Mouse (Mus musculus) lung, embryonic 16.5 days (tissue): ENCODE data around the gene Dram2. TPM values are rescaled to one million over a fixed set of nuclear protein-coding genes. Genes with fewer than 3 reads are reported as not detected.

Experiments used
- ATAC-seq: fragments of 200-750 bp; cut with Nextera tagmentation; 2 replicates; pipeline ENCODE4 v1.8.0; 2017; ENCODE audit warnings: low read depth, mild to moderate bottlenecking, moderate library complexity
- H3K27ac ChIP-seq: fragments of 300-500 bp; sonication (generic); 2 replicates; pipeline ENCODE4 v1.5.1; 2014; ENCODE audit warnings: mild to moderate bottlenecking, control low read depth, low read length
- H3K27me3 ChIP-seq: fragments of 300-500 bp; sonication (generic); 2 replicates; pipeline ENCODE4 v1.6.1; 2014; ENCODE audit warnings: low read depth, low read length, mixed read lengths; ENCODE audit not compliant: control insufficient read depth, insufficient read depth
- H3K36me3 ChIP-seq: fragments of 300-500 bp; sonication (generic); 2 replicates; pipeline ENCODE4 v1.6.1; 2014; ENCODE audit warnings: low read length; ENCODE audit not compliant: control insufficient read depth, insufficient read depth
- H3K4me1 ChIP-seq: fragments of 300-500 bp; sonication (generic); replicated peaks from 2 replicates; pipeline ENCODE4 v1.6.1; 2014; ENCODE audit warnings: low read length, mixed read lengths; ENCODE audit not compliant: control insufficient read depth, insufficient read depth
- H3K4me2 ChIP-seq: fragments of 300-500 bp; sonication (generic); 2 replicates; pipeline ENCODE4 v1.6.1; 2014; ENCODE audit warnings: low read depth, low read length, control low read depth
- H3K4me3 ChIP-seq: fragments of 300-500 bp; sonication (generic); 2 replicates; pipeline ENCODE4 v1.5.1; 2014; ENCODE audit warnings: mild to moderate bottlenecking, low read length, control low read depth
- H3K9ac ChIP-seq: fragments of 300-500 bp; sonication (generic); 2 replicates; pipeline ENCODE4 v1.6.1; 2014; ENCODE audit warnings: low read length, control low read depth
- H3K9me3 ChIP-seq: fragments of 300-500 bp; sonication (generic); 2 replicates; pipeline ENCODE4 v1.6.1; 2016; ENCODE audit warnings: low read length; ENCODE audit not compliant: control insufficient read depth
- WGBS: fragments of 180-500 bp; shearing (Covaris S2); extraction: QIAGEN DNeasy Blood & Tissue Kit; methylation state at CpG from one replicate; pipeline ENCODE4 v1.1.7; 2014; 5-methylcytosine and 5-hydroxymethylcytosine counted together
- polyA plus RNA-seq: library from polyadenylated mRNA; unstranded; fragments of >200 nt; fragmentation: Nextera tagmentation; extraction: Ambion mirVana; gene quantifications from 2 replicates; pipeline ENCODE4 v1.2.1, GENCODE M21; 2015

The Dram2 gene
- 91.8 and 98.3 TPM in 2 replicates for polyA plus RNA-seq

- peak within 1 kb of the TSS; percentile 93 for H3K9ac ChIP-seq
- peaks cover 18% of the 10 kb centered on the region for H3K4me1 ChIP-seq
- no peaks in the 10 kb centered on the region for H3K9me3 ChIP-seq
- peak within 1 kb of the TSS; percentile 76 for H3K4me2 ChIP-seq
- no peaks in the 10 kb centered on the region for H3K36me3 ChIP-seq
- under 1% methylated on average over 49 of the region's 63 CpGs for WGBS
- no peaks in the 10 kb centered on the region for H3K27me3 ChIP-seq
- peak within 1 kb of the TSS; percentile 87 for H3K4me3 ChIP-seq
- H3K27ac ChIP-seq: peak within 1 kb of the TSS; percentile 99
- ATAC-seq: peak; percentile 97
Observed at GRCm38 (mm10) chr3:106547171-106547923, at the start of gene Dram2, which contains the start of gene Cept1. Gene Dram2, plus strand, starts transcription at chr3:106547798. Gene Cept1, minus strand, starts transcription at chr3:106547802.

- H3K9ac ChIP-seq: no peak overlapping the region
- no peak overlapping the region for H3K27ac ChIP-seq
- no peak for ATAC-seq
- peaks cover 10% of the 10 kb centered on the region for H3K36me3 ChIP-seq
- no peaks in the 10 kb centered on the region for H3K9me3 ChIP-seq
- H3K4me1 ChIP-seq: peaks cover 5% of the 10 kb centered on the region; the same call in 1 of the 2 replicates
- H3K4me2 ChIP-seq: no peak overlapping the region
- H3K27me3 ChIP-seq: no peaks in the 10 kb centered on the region
- H3K4me3 ChIP-seq: no peak overlapping the region
- WGBS: 69% methylated on average over 2 of the region's 2 CpGs
Observed at GRCm38 (mm10) chr3:106500510-106500909, 47.1 kb upstream of the Dram2 start.

- 87% methylated on average over 2 of the region's 2 CpGs for WGBS
- Histone ChIP-seq H3K27ac (no peak overlapping the region), H3K27me3 (no peaks in the 10 kb centered on the region), H3K9ac (no peak overlapping the region), H3K4me3 (no peak overlapping the region), H3K4me2 (no peak overlapping the region), H3K4me1 (no peaks in the 10 kb centered on the region), H3K36me3 (peaks cover 10% of the 10 kb centered on the region), H3K9me3 (no peaks in the 10 kb centered on the region)
- ATAC-seq: no peak
Observed at GRCm38 (mm10) chr3:106502892-106503291, 44.7 kb upstream of the Dram2 start.

GRCm38 (mm10) chr3:106510669-106511068 lies 36.9 kb upstream of the Dram2 start:
- H3K9ac ChIP-seq: no peak overlapping the region
- H3K9me3 ChIP-seq: no peaks in the 10 kb centered on the region
- WGBS: 86% methylated on average over 1 of the region's 1 CpGs

GRCm38 (mm10) chr3:106515016-106515415 lies 32.6 kb upstream of the Dram2 start:
- no peak for ATAC-seq
- Histone ChIP-seq H3K4me1 (no peaks in the 10 kb centered on the region), H3K36me3 (no peaks in the 10 kb centered on the region), H3K4me2 (no peak overlapping the region), H3K27ac (no peak overlapping the region), H3K4me3 (no peak overlapping the region), H3K27me3 (no peaks in the 10 kb centered on the region), H3K9me3 (no peaks in the 10 kb centered on the region), H3K9ac (no peak overlapping the region)
- WGBS: 82% methylated on average over 6 of the region's 6 CpGs

More at GRCm38 (mm10) chr3:106510669-106511068, 36.9 kb upstream of the Dram2 start:
- ATAC-seq: no peak
- Histone ChIP-seq H3K27me3 (no peaks in the 10 kb centered on the region), H3K4me1 (no peaks in the 10 kb centered on the region), H3K36me3 (no peaks in the 10 kb centered on the region), H3K4me2 (no peak overlapping the region), H3K4me3 (no peak overlapping the region), H3K27ac (no peak overlapping the region)

- H3K4me3 ChIP-seq: no peak overlapping the region
- H3K36me3 ChIP-seq: no peaks in the 10 kb centered on the region
- no peak overlapping the region for H3K4me2 ChIP-seq
- no peaks in the 10 kb centered on the region for H3K4me1 ChIP-seq
- no peak overlapping the region for H3K27ac ChIP-seq
- H3K27me3 ChIP-seq: no peaks in the 10 kb centered on the region
- ATAC-seq: no peak
- H3K9ac ChIP-seq: no peak overlapping the region
- no peaks in the 10 kb centered on the region for H3K9me3 ChIP-seq
- 89% methylated on average over 1 of the region's 1 CpGs for WGBS
Observed at GRCm38 (mm10) chr3:106522730-106523129, 24.9 kb upstream of the Dram2 start.

- ATAC-seq: no peak
- Histone ChIP-seq H3K9ac (no peak overlapping the region), H3K4me1 (no peaks in the 10 kb centered on the region), H3K36me3 (no peaks in the 10 kb centered on the region), H3K9me3 (no peaks in the 10 kb centered on the region), H3K27ac (no peak overlapping the region), H3K27me3 (no peaks in the 10 kb centered on the region), H3K4me3 (no peak overlapping the region), H3K4me2 (no peak overlapping the region)
- 86% methylated on average over 2 of the region's 2 CpGs for WGBS
Observed at GRCm38 (mm10) chr3:106526411-106526810, 21.2 kb upstream of the Dram2 start.

- Histone ChIP-seq H3K27me3 (no peaks in the 10 kb centered on the region), H3K4me2 (no peak overlapping the region), H3K4me1 (no peaks in the 10 kb centered on the region), H3K9me3 (no peaks in the 10 kb centered on the region), H3K36me3 (no peaks in the 10 kb centered on the region), H3K27ac (no peak overlapping the region), H3K9ac (no peak overlapping the region), H3K4me3 (no peak overlapping the region)
- no peak for ATAC-seq
- 83% methylated on average over 2 of the region's 2 CpGs for WGBS
Observed at GRCm38 (mm10) chr3:106528032-106528431, 19.6 kb upstream of the Dram2 start.

- H3K36me3 ChIP-seq: peaks cover 5% of the 10 kb centered on the region; the same call in 1 of the 2 replicates
- no peak overlapping the region for H3K27ac ChIP-seq
- H3K4me1 ChIP-seq: no peaks in the 10 kb centered on the region
- H3K9ac ChIP-seq: no peak overlapping the region
- H3K9me3 ChIP-seq: no peaks in the 10 kb centered on the region
- ATAC-seq: no peak
- H3K4me2 ChIP-seq: no peak overlapping the region
- 92% methylated on average over 2 of the region's 2 CpGs for WGBS
- H3K27me3 ChIP-seq: no peaks in the 10 kb centered on the region
- H3K4me3 ChIP-seq: no peak overlapping the region
Observed at GRCm38 (mm10) chr3:106533277-106533676, 14.3 kb upstream of the Dram2 start.
